Mouse (Mus musculus) heart, postnatal 14 days (tissue): ENCODE data around the gene Stk11. TPM values are rescaled to one million over a fixed set of nuclear protein-coding genes. Genes with fewer than 3 reads are reported as not detected.

Source experiments
- DNase-seq, 2 experiments: peaks; one replicate each; pipeline ENCODE4 v3.0.0; 2021 to 2022
- intact Hi-C: fragments of 180-260 bp; cut with DNase I; formaldehyde crosslinking; loops from one replicate; pipeline ENCODE4 v1.15.1; 2025
- total RNA-seq, 2 experiments: library from RNA; stranded (reverse); gene quantifications; 2 replicates each; pipeline ENCODE4 v1.2.3; 2021

Gene Stk11
- total RNA-seq, 2 experiments from 2014 or later: 105 to 118 TPM

- intact Hi-C loops: no loop called here
- no peak for DNase-seq
Observed at GRCm38 (mm10) chr10:80121639-80122038, 6.0 kb downstream of the Stk11 start.

GRCm38 (mm10) chr10:80123932-80124562 is 8.4 kb downstream of the Stk11 start:
- intact Hi-C loops: no loop called here
- DNase-seq: no peak

- DNase-seq: no peak
Observed at GRCm38 (mm10) chr10:80127920-80128319, 12.3 kb downstream of the Stk11 start.

GRCm38 (mm10) chr10:80129846-80130245 is 14.2 kb downstream of the Stk11 start:
- DNase-seq: no peak
- intact Hi-C loops: loop anchor here (10.0 kb wide), 1 partner anchor 165 kb away; the partner anchor contains the start of gene Wdr18

More at GRCm38 (mm10) chr10:80127920-80128319, 12.3 kb downstream of the Stk11 start:
- intact Hi-C loops: no loop called here

GRCm38 (mm10) chr10:80130403-80131031 is 14.9 kb downstream of the Stk11 start:
- DNase-seq: no peak
- intact Hi-C loops: loop anchor here (10.0 kb wide), 1 partner anchor 166 kb away; the partner anchor contains the start of gene Wdr18

GRCm38 (mm10) chr10:80131316-80131951 is 15.8 kb downstream of the Stk11 start:
- DNase-seq: no peak

GRCm38 (mm10) chr10:80131952-80132350 is 16.3 kb downstream of the Stk11 start:
- no peak for DNase-seq
- intact Hi-C loops: loop anchor here (10.0 kb wide), 1 partner anchor 167 kb away; the partner anchor contains the start of gene Wdr18

More at GRCm38 (mm10) chr10:80131316-80131951, 15.8 kb downstream of the Stk11 start:
- intact Hi-C loops: loop anchor here (10.0 kb wide), 1 partner anchor 167 kb away; the partner anchor contains the start of gene Wdr18

- DNase-seq: peak in 1 of 2 experiments; percentile 73
- intact Hi-C loops: loop anchor here (10.0 kb wide), 1 partner anchor 169 kb away; the partner anchor contains the start of gene Wdr18
Observed at GRCm38 (mm10) chr10:80133226-80133849, 17.7 kb downstream of the Stk11 start.

GRCm38 (mm10) chr10:80134421-80134820 is 18.8 kb downstream of the Stk11 start:
- intact Hi-C loops: loop anchor here (10.0 kb wide), 1 partner anchor 170 kb away; the partner anchor contains the start of gene Wdr18
- no peak for DNase-seq

GRCm38 (mm10) chr10:80135161-80135560 is 19.6 kb downstream of the Stk11 start:
- intact Hi-C loops: loop anchor here (10.0 kb wide), 1 partner anchor 170 kb away; the partner anchor contains the start of gene Wdr18
- DNase-seq: no peak

GRCm38 (mm10) chr10:80135641-80136040 is 20.0 kb downstream of the Stk11 start:
- intact Hi-C loops: loop anchor here (2.0 to 10.0 kb wide), 2 partner anchors 19 to 171 kb away; partner anchors contain the start of gene Wdr18
- no peak for DNase-seq

- intact Hi-C loops: loop anchor here (2.0 to 10.0 kb wide), 2 partner anchors 20 to 172 kb away; partner anchors contain the start of gene Wdr18
Observed at GRCm38 (mm10) chr10:80136179-80136951, 20.8 kb downstream of the Stk11 start.

GRCm38 (mm10) chr10:80136952-80137625 is 21.5 kb downstream of the Stk11 start:
- DNase-seq: peak in 1 of 2 experiments; percentile 16
- intact Hi-C loops: loop anchor here (2.0 to 10.0 kb wide), 2 partner anchors 20 to 172 kb away; partner anchors contain the start of gene Wdr18

More at GRCm38 (mm10) chr10:80136179-80136951, 20.8 kb downstream of the Stk11 start:
- no peak for DNase-seq

GRCm38 (mm10) chr10:80137626-80138552 is 22.3 kb downstream of the Stk11 start:
- DNase-seq: peak in 1 of 2 experiments; percentile 9
- intact Hi-C loops: loop anchor here (2.0 to 10.0 kb wide), 2 partner anchors 21 to 173 kb away; partner anchors contain the start of gene Wdr18

GRCm38 (mm10) chr10:80138553-80139438 is 23.2 kb downstream of the Stk11 start, which contains the start of gene Atp5d:
TSS of gene Atp5d (plus strand) at chr10:80138632.
- DNase-seq: peak in 1 of 2 experiments; percentile 69
- intact Hi-C loops: loop anchor here (10.0 kb wide), 1 partner anchor 174 kb away; the partner anchor contains the start of gene Wdr18

- DNase-seq: no peak
- intact Hi-C loops: loop anchor here (10.0 kb wide), 1 partner anchor 175 kb away; the partner anchor contains the start of gene Wdr18
Observed at GRCm38 (mm10) chr10:80139439-80139775, 23.8 kb downstream of the Stk11 start.
